Mouse (Mus musculus): ENCODE results near the gene Sctr. TPM values are rescaled to one million over a fixed set of nuclear protein-coding genes. Genes with fewer than 3 reads are reported as not detected.
"Not testable (repeated sequence)": the region's sequence is repeated elsewhere in the genome, so short reads cannot be mapped to it uniquely, and the experiment has no call there.

Sctr gene
- polyA plus RNA-seq, 1 experiment from 2014 or later = not detected

GRCm38 (mm10) chr1:120082957-120083585 lies 76.4 kb downstream of the Sctr start:
- Histone ChIP-seq H3K4me2 (ENCODE audit: low read depth, low read length) (no peak overlapping the region), H3K9me3 (replicated peaks; ENCODE audit: control insufficient read depth, low read length) (no peaks in the 10 kb centered on the region), H3K36me3 (ENCODE audit: control insufficient read depth, insufficient read depth) (no peaks in the 10 kb centered on the region), H3K27me3 (ENCODE audit: control insufficient read depth, insufficient read depth, low read depth, low read length) (no peaks in the 10 kb centered on the region), H3K4me3 (ENCODE audit: low read depth, low read length) (no peak overlapping the region), H3K27ac (ENCODE audit: low read length) (peak overlapping the region; percentile 32; the same call in 1 of the 2 replicates), H3K9ac (ENCODE audit: low read depth, low read length) (no peak overlapping the region), H3K4me1 (ENCODE audit: control insufficient read depth, low read depth, low read length) (no peaks in the 10 kb centered on the region; the same call in 1 of the 2 replicates)
- 24% methylated on average over 7 of the region's 7 CpGs for WGBS (ENCODE audit: insufficient replicate concordance)
- ATAC-seq (ENCODE audit: low read depth) = peak; percentile 81

DNA sequence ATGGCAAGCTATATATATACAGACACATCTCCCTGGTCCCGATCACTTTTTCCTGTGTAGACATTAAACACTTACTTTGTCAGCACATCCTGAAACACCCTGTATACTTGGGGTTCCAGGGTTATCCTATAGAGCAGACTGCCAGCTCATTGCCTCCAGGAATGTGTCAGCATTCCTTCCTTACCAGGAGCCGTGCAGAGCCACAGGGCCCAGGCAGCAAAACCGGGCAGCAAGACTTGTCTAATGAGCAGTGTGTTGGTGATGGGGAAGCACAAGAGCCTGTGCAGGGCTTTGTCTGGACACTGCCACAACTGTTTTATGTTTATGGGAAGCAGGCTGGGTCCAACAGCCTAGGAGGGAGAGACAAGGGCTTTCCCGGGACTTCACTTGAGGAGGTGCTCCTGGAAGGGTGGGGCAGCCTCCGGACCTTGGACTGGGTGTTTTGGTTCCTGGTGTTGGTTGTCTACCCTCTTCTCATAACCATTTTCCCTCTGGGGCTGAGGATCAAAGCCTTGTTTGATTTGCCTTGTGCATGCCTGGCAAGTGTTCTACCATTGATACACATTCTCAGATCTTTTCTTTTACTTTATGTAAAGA lies 77.3 kb downstream of the Sctr start:
- Histone ChIP-seq H3K4me3 (ENCODE audit: low read depth, low read length) (no peak overlapping the region), H3K36me3 (ENCODE audit: control insufficient read depth, insufficient read depth) (no peaks in the 10 kb centered on the region), H3K4me2 (ENCODE audit: low read depth, low read length) (no peak overlapping the region), H3K27me3 (ENCODE audit: control insufficient read depth, insufficient read depth, low read depth, low read length) (no peaks in the 10 kb centered on the region), H3K9ac (ENCODE audit: low read depth, low read length) (no peak overlapping the region), H3K27ac (ENCODE audit: low read length) (no peak overlapping the region), H3K9me3 (replicated peaks; ENCODE audit: control insufficient read depth, low read length) (no peaks in the 10 kb centered on the region), H3K4me1 (ENCODE audit: control insufficient read depth, low read depth, low read length) (no peaks in the 10 kb centered on the region; the same call in 1 of the 2 replicates)
- WGBS (ENCODE audit: insufficient replicate concordance) = 52% methylated on average over 5 of the region's 5 CpGs
- no peak for ATAC-seq (ENCODE audit: low read depth)

DNA sequence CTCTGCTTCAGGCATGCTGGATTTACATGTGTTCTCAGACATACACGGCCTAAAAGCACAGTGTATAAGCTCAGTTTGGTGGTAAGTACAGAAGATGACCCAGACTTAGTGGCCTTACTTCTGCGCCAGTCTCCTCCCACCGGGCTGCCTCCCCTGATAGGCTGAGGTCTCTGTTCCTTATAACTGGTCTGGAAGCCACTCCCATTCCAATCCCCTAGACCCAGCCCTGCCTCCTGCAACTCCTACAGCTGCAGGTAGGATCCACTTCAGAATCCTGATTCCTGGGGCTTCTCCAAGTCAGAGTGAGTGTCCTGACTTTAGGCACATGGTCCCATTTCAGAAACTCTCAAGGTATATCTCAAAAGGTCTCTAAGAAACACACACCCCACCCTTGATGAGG lies 79.0 kb downstream of the Sctr start:
- no peaks in the 10 kb centered on the region for H3K36me3 ChIP-seq (ENCODE audit: control insufficient read depth, insufficient read depth)
- H3K9ac ChIP-seq (ENCODE audit: low read depth, low read length) = no peak overlapping the region
- no peak overlapping the region for H3K4me3 ChIP-seq (ENCODE audit: low read depth, low read length)
- ATAC-seq (ENCODE audit: low read depth) = no peak
- no peak overlapping the region for H3K27ac ChIP-seq (ENCODE audit: low read length)
- no peaks in the 10 kb centered on the region for H3K27me3 ChIP-seq (ENCODE audit: control insufficient read depth, insufficient read depth, low read depth, low read length)
- no peaks in the 10 kb centered on the region for H3K9me3 ChIP-seq (replicated peaks; ENCODE audit: control insufficient read depth, low read length)
- H3K4me2 ChIP-seq (ENCODE audit: low read depth, low read length) = no peak overlapping the region
- WGBS (ENCODE audit: insufficient replicate concordance) = 50% methylated on average over 3 of the region's 3 CpGs
- H3K4me1 ChIP-seq (ENCODE audit: control insufficient read depth, low read depth, low read length) = no peaks in the 10 kb centered on the region; the same call in 1 of the 2 replicates

DNA sequence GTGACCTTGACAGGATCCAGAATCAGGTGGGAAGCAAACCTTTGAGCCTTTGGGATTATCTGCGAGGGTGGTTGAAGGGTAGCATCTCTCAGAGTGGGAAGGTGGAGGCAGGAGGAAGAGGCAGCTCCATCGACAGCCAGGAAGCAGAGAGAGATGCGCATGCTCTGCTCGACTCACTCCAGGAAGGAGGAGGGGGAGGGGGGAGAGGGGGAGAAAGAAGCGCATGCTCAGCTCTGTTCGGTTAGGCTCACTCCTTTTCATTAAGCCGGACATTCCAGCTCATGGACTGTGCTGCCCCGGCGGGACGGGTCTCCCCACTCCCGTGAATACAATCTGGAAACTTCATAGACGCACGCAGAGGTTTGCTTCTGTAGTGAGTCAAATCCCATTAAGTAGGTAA lies 80.0 kb downstream of the Sctr start:
- Histone ChIP-seq H3K4me3 (ENCODE audit: low read depth, low read length) (no peak overlapping the region), H3K4me2 (ENCODE audit: low read depth, low read length) (no peak overlapping the region), H3K27ac (ENCODE audit: low read length) (no peak overlapping the region), H3K36me3 (ENCODE audit: control insufficient read depth, insufficient read depth) (no peaks in the 10 kb centered on the region), H3K27me3 (ENCODE audit: control insufficient read depth, insufficient read depth, low read depth, low read length) (no peaks in the 10 kb centered on the region), H3K9me3 (replicated peaks; ENCODE audit: control insufficient read depth, low read length) (no peaks in the 10 kb centered on the region), H3K4me1 (ENCODE audit: control insufficient read depth, low read depth, low read length) (no peaks in the 10 kb centered on the region; the same call in 1 of the 2 replicates), H3K9ac (ENCODE audit: low read depth, low read length) (no peak overlapping the region)
- no peak for ATAC-seq (ENCODE audit: low read depth)
- 60% methylated on average over 13 of the region's 13 CpGs for WGBS (ENCODE audit: insufficient replicate concordance)

DNA sequence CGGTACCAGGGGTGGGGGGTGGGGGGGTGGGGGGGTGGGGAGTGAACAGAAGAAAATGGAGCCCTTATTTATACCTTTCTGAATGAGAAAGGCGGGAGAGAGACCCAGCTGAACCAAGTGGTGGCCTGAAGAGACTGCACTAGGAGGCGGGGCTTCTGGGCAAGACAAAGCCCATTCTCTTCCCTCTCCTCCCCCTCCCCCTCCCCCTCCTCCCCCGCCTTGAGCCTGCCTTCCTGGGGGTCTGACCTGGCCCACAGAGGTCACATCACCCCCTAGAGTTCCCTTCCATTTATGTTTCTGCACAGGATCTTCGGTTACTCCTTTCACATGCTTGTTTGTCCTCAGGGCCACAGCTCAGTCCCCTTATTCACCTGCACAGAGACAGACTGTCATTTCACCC lies 82.5 kb downstream of the Sctr start:
- Histone ChIP-seq H3K4me1 (ENCODE audit: control insufficient read depth, low read depth, low read length) (no peaks in the 10 kb centered on the region; the same call in 1 of the 2 replicates), H3K9me3 (replicated peaks; ENCODE audit: control insufficient read depth, low read length) (no peaks in the 10 kb centered on the region), H3K27ac (ENCODE audit: low read length) (no peak overlapping the region), H3K4me3 (ENCODE audit: low read depth, low read length) (no peak overlapping the region), H3K36me3 (ENCODE audit: control insufficient read depth, insufficient read depth) (no peaks in the 10 kb centered on the region), H3K27me3 (ENCODE audit: control insufficient read depth, insufficient read depth, low read depth, low read length) (no peaks in the 10 kb centered on the region), H3K9ac (ENCODE audit: low read depth, low read length) (no peak overlapping the region), H3K4me2 (ENCODE audit: low read depth, low read length) (no peak overlapping the region)
- WGBS (ENCODE audit: insufficient replicate concordance) = 24% methylated on average over 5 of the region's 5 CpGs
- no peak for ATAC-seq (ENCODE audit: low read depth)

DNA sequence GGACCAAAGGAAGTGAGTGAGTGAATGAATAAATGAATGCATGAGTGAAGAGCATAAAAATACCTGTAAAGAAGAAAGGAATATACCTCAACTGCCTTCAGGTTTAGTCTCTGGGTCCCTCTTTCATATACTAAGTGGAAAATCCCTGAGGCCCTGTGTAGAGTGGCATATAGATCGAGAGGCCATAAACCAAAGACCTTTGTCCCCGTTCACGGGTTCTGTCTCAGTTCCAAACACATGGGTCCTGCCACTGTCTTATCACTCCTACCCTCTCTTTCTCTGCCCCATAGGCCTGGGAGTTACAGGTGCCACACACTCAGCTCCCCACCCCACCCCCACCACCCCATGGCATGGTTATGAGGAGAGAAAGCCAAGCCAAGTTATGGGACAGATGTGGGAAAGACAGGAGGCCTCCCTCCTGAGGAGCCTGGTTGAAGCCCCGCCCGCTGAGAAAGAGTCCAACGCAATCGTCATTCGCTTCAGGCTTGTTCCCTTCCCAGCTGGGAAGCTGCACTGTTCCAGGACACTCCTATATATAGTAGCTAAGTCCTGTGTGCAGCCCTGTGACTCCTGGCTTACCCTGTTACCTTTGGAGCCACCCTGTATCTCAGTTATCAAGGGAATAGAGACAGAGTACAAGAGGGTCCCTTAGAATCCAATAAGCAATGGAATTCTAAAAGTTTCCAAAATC lies 84.3 kb downstream of the Sctr start:
- H3K9ac ChIP-seq (ENCODE audit: low read depth, low read length) = no peak overlapping the region
- H3K4me3 ChIP-seq (ENCODE audit: low read depth, low read length) = no peak overlapping the region
- WGBS (ENCODE audit: insufficient replicate concordance) = 71% methylated on average over 8 of the region's 8 CpGs
- H3K27ac ChIP-seq (ENCODE audit: low read length) = no peak overlapping the region
- H3K9me3 ChIP-seq (replicated peaks; ENCODE audit: control insufficient read depth, low read length) = no peaks in the 10 kb centered on the region
- ATAC-seq (ENCODE audit: low read depth) = no peak
- H3K4me2 ChIP-seq (ENCODE audit: low read depth, low read length) = no peak overlapping the region
- no peaks in the 10 kb centered on the region for H3K27me3 ChIP-seq (ENCODE audit: control insufficient read depth, insufficient read depth, low read depth, low read length)
- H3K4me1 ChIP-seq (ENCODE audit: control insufficient read depth, low read depth, low read length) = no peaks in the 10 kb centered on the region
- no peaks in the 10 kb centered on the region for H3K36me3 ChIP-seq (ENCODE audit: control insufficient read depth, insufficient read depth)

GRCm38 (mm10) chr1:120093482-120094134 lies 86.9 kb downstream of the Sctr start:
- H3K27me3 ChIP-seq (ENCODE audit: control insufficient read depth, insufficient read depth, low read depth, low read length); H3K4me1 ChIP-seq (ENCODE audit: control insufficient read depth, low read depth, low read length); H3K4me2 ChIP-seq (ENCODE audit: low read depth, low read length); H3K4me3 ChIP-seq (ENCODE audit: low read depth, low read length); H3K36me3 ChIP-seq (ENCODE audit: control insufficient read depth, insufficient read depth); H3K27ac ChIP-seq (ENCODE audit: low read length); H3K9ac ChIP-seq (ENCODE audit: low read depth, low read length); H3K9me3 ChIP-seq (replicated peaks; ENCODE audit: control insufficient read depth, low read length): not testable (repeated sequence)
- 44% methylated on average over 11 of the region's 14 CpGs for WGBS (ENCODE audit: insufficient replicate concordance)
- peak; percentile 45; the same call in 1 of the 2 replicates for ATAC-seq (ENCODE audit: low read depth)

DNA sequence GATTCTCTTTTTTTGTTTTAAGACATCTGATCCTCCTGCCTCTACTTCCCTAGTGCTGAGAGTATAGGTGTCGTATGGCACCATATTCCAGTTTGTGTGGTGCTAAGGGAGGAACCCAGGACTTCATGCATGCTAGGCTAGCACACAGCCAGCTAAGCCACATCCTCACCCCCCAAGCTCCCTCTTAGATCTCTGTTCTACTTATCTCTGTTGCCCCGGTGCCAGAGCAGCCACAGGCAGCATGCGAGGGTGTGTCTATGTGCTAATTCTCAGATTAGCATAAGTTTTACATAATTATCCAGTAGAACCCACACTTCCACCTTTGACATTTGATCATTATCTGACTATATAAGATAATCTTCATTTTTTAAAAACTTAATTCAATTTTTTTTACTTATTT lies 88.2 kb downstream of the Sctr start:
- H3K27me3 ChIP-seq (ENCODE audit: control insufficient read depth, insufficient read depth, low read depth, low read length) = no peaks in the 10 kb centered on the region
- WGBS (ENCODE audit: insufficient replicate concordance) = 29% methylated on average over 3 of the region's 3 CpGs
- ATAC-seq (ENCODE audit: low read depth) = no peak

More for the DNA sequence above, 88.2 kb downstream of the Sctr start:
- Histone ChIP-seq H3K9me3 (replicated peaks; ENCODE audit: control insufficient read depth, low read length) (no peaks in the 10 kb centered on the region), H3K27ac (ENCODE audit: low read length) (no peak overlapping the region), H3K4me1 (ENCODE audit: control insufficient read depth, low read depth, low read length) (peaks cover 2% of the 10 kb centered on the region; the same call in 1 of the 2 replicates), H3K4me3 (ENCODE audit: low read depth, low read length) (no peak overlapping the region), H3K4me2 (ENCODE audit: low read depth, low read length) (no peak overlapping the region), H3K36me3 (ENCODE audit: control insufficient read depth, insufficient read depth) (no peaks in the 10 kb centered on the region), H3K9ac (ENCODE audit: low read depth, low read length) (no peak overlapping the region)
